Mouse (Mus musculus) megakaryocyte, embryonic 14.5 days (primary cell): Measurements from ENCODE around the gene Dnttip1. TPM values are rescaled to one million over a fixed set of nuclear protein-coding genes. Genes with fewer than 3 reads are reported as not detected.
A peak's percentile ranks its signal among the peaks of the same experiment; 100 is the strongest.
"Not testable (repeated sequence)": the region's sequence is repeated elsewhere in the genome, so short reads cannot be mapped to it uniquely, and the experiment has no call there.

Experiments
- H3K27me3 ChIP-seq: replicated peaks from 2 replicates; pipeline ENCODE3; 2012; ENCODE audit warnings: inconsistent platforms
- H3K36me3 ChIP-seq: replicated peaks from 2 replicates; pipeline ENCODE3; 2012; ENCODE audit warnings: low read length, inconsistent platforms, mixed read lengths
- H3K4me1 ChIP-seq: 2 replicates; pipeline ENCODE4 v1.6.1; 2012; ENCODE audit warnings: inconsistent platforms
- H3K4me3 ChIP-seq: replicated peaks from 2 replicates; pipeline ENCODE3; 2012; ENCODE audit warnings: moderate library complexity, mild to moderate bottlenecking, inconsistent platforms
- H3K9me3 ChIP-seq: 2 replicates; pipeline ENCODE4 v1.6.1; 2012; ENCODE audit warnings: inconsistent platforms
- FLI1 ChIP-seq: IDR thresholded peaks from 2 replicates; pipeline ENCODE4 v1.6.1; 2012; ENCODE audit warnings: low read length, inconsistent platforms, mixed read lengths
- GATA1 ChIP-seq: IDR thresholded peaks from 3 replicates; pipeline ENCODE4 v1.6.1; 2012; ENCODE audit warnings: mixed read lengths, low read length, inconsistent platforms, borderline replicate concordance
- polyA plus RNA-seq: library from polyadenylated mRNA; stranded (reverse); fragments of >175 nt; gene quantifications from 2 replicates; pipeline ENCODE4 v1.2.3, GENCODE M21; 2012; ENCODE audit warnings: low replicate concordance; ENCODE audit not compliant: insufficient read depth

Dnttip1 gene
- 41.6 and 49.2 TPM in 2 replicates for polyA plus RNA-seq

- Histone ChIP-seq H3K4me1 (peaks cover 30% of the 10 kb centered on the region), H3K27me3 (peaks cover 21% of the 10 kb centered on the region), H3K9me3 (no peaks in the 10 kb centered on the region), H3K36me3 (peaks cover 38% of the 10 kb centered on the region), H3K4me3 (peak within 1 kb of the TSS; percentile 97)
- no peak for TF ChIP-seq GATA1
- peak; percentile 38; the same call in 1 of the 2 replicates for TF ChIP-seq FLI1
Observed at GRCm38 (mm10) chr2:164745843-164746479, at the start of gene Dnttip1, which contains the start of gene Wfdc3. Gene Dnttip1, plus strand, starts transcription at chr2:164745983. Gene Wfdc3, minus strand, starts transcription at chr2:164745931.

GRCm38 (mm10) chr2:164698201-164698600 is 47.6 kb upstream of the Dnttip1 start, which contains the start of gene Spint4:
Gene Spint4, plus strand, starts transcription at chr2:164698501.
- no peaks in the 10 kb centered on the region for H3K36me3 ChIP-seq
- TF ChIP-seq FLI1 (no peak), GATA1 (no peak)
- H3K9me3 ChIP-seq: no peaks in the 10 kb centered on the region
- H3K4me3 ChIP-seq: no peak within 1 kb of the TSS
- peaks cover 5% of the 10 kb centered on the region; the same call in 1 of the 2 replicates for H3K4me1 ChIP-seq
- H3K27me3 ChIP-seq: peaks cover 19% of the 10 kb centered on the region

DNA sequence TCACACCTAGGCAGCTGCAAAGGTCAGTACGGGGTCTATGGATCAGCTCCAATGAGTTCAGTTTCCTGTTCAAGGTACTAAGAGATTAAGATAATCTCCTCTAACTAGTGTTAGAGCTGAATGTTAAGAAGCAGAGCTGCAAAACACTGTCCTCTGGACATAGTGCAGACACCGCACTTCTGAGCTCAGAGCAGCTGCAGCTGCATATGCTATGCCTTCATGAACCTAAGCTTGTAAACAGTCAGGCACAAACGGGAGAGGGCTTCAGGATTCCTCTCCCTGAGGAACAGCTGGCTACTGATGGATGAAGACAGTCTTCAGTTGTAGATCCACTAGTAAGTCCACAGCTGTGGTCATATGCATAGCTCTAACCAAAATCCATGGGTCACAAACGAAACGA is 44.8 kb upstream of the Dnttip1 start:
- Histone ChIP-seq H3K27me3 (peaks cover 19% of the 10 kb centered on the region), H3K36me3 (no peaks in the 10 kb centered on the region), H3K4me1 (peaks cover 5% of the 10 kb centered on the region; the same call in 1 of the 2 replicates), H3K4me3 (no peak overlapping the region), H3K9me3 (peaks cover 8% of the 10 kb centered on the region; the same call in 1 of the 2 replicates)
- TF ChIP-seq FLI1 (no peak), GATA1 (no peak)

DNA sequence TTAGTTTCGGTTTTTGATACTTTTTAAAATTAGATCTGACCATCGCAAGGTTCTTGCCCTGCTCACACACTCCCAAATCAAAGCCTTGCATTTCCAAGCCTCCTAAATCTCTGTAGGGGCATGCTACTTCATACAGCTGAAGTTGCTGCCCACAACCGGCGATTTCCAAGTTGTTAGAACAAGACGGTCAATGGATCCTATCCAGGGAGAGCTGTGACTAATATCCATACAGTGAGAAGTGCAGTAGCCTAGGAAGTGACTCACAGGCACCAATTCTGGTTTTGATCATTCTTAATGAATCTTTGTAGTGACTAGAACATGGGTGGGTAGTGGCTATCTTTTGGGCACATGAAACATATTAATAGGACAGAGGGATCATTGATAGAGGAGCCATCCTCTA is 44.0 kb upstream of the Dnttip1 start:
- H3K9me3 ChIP-seq: peaks cover 8% of the 10 kb centered on the region; the same call in 1 of the 2 replicates
- no peak overlapping the region for H3K4me3 ChIP-seq
- H3K36me3 ChIP-seq: no peaks in the 10 kb centered on the region
- H3K4me1 ChIP-seq: peaks cover 5% of the 10 kb centered on the region; the same call in 1 of the 2 replicates
- H3K27me3 ChIP-seq: peaks cover 19% of the 10 kb centered on the region
- TF ChIP-seq GATA1: no peak
- no peak for TF ChIP-seq FLI1

DNA sequence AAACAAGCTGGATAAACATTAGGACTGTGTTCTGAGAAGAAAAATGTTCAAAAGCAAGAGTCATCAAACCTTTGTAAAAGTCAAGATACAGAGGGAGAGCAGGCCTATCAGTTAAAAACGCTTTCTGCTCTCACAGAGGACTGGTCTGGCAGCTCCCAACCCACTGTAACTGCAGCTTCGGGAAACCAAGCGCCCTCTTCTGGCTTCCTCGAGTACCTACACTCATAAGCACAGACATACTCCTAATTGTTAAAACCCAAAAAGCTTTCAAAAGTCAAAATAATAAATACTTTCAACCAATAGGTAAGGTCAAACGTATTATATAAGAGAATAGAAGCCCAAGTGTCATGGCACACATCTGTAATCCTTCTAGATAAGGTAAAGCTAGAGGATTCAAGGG is 41.5 kb upstream of the Dnttip1 start:
- peaks cover 14% of the 10 kb centered on the region for H3K27me3 ChIP-seq
- no peaks in the 10 kb centered on the region for H3K36me3 ChIP-seq
- TF ChIP-seq FLI1: no peak
- TF ChIP-seq GATA1: no peak
- H3K9me3 ChIP-seq: peaks cover 8% of the 10 kb centered on the region; the same call in 1 of the 2 replicates
- H3K4me3 ChIP-seq: no peak overlapping the region
- H3K4me1 ChIP-seq: peaks cover 5% of the 10 kb centered on the region; the same call in 1 of the 2 replicates

DNA sequence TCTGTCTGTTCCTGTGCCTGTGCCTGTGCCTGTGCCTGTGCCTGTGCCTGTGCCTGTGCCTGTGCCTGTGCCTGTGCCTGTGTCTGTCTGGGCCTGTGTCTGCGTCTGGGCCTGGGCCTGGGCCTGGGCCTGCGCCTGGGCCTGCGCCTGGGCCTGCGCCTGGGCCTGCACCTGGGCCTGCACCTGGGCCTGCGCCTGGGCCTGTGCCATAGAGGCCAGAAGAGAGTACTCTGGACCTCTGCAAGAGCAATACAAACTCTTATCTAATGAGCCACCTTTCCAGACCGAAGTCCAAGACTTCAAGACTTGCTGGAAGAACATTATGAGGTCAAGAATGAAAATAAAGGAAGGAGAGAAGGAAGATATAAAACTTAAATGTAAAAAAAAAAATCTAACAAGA is 40.5 kb upstream of the Dnttip1 start:
- no peak for TF ChIP-seq GATA1
- no peak for TF ChIP-seq FLI1
- H3K4me3 ChIP-seq: no peak overlapping the region
- H3K36me3 ChIP-seq: no peaks in the 10 kb centered on the region
- H3K27me3 ChIP-seq: peaks cover 15% of the 10 kb centered on the region
- peaks cover 8% of the 10 kb centered on the region; the same call in 1 of the 2 replicates for H3K9me3 ChIP-seq
- no peaks in the 10 kb centered on the region for H3K4me1 ChIP-seq

GRCm38 (mm10) chr2:164705991-164706390 is 39.8 kb upstream of the Dnttip1 start:
- H3K36me3 ChIP-seq: no peaks in the 10 kb centered on the region
- TF ChIP-seq GATA1: no peak
- no peak for TF ChIP-seq FLI1
- peaks cover 12% of the 10 kb centered on the region for H3K27me3 ChIP-seq
- no peak overlapping the region for H3K4me3 ChIP-seq
- peaks cover 8% of the 10 kb centered on the region; the same call in 1 of the 2 replicates for H3K9me3 ChIP-seq
- no peaks in the 10 kb centered on the region for H3K4me1 ChIP-seq

- no peaks in the 10 kb centered on the region for H3K36me3 ChIP-seq
- no peak within 1 kb of the TSS for H3K4me3 ChIP-seq
- peaks cover 15% of the 10 kb centered on the region for H3K27me3 ChIP-seq
- TF ChIP-seq GATA1: no peak
- no peak for TF ChIP-seq FLI1
- no peaks in the 10 kb centered on the region for H3K4me1 ChIP-seq
- H3K9me3 ChIP-seq: no peaks in the 10 kb centered on the region
Observed at GRCm38 (mm10) chr2:164715005-164715404, 30.8 kb upstream of the Dnttip1 start, which contains the start of gene Spint5. Gene Spint5, plus strand, starts transcription at chr2:164715305.

GRCm38 (mm10) chr2:164716194-164716786 is 29.5 kb upstream of the Dnttip1 start:
- not testable (repeated sequence) for H3K4me3 ChIP-seq, H3K4me1 ChIP-seq, H3K36me3 ChIP-seq, H3K9me3 ChIP-seq
- peaks cover 18% of the 10 kb centered on the region for H3K27me3 ChIP-seq

DNA sequence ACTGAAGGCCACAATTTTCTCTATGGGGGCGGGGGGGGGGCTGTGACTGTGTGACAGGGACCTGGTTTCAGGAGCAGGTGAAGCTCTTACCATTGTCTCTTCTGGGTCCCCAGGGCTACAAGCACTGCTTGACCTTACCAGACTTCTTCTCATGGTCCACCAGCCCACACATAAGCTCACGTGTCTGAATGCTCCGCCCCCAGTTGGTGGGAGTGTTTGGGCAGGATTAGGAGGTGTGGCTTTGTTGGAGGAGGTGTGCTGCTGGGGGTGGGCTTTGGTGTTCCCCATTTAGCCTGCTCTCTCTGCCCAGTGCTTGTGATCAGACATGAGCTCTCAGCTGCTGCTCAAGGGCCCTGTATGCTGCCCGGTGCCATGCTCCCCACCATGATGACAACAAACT is 22.5 kb upstream of the Dnttip1 start:
- Histone ChIP-seq H3K9me3 (peaks cover 11% of the 10 kb centered on the region; the same call in 1 of the 2 replicates), H3K36me3 (no peaks in the 10 kb centered on the region), H3K27me3 (peaks cover 21% of the 10 kb centered on the region), H3K4me1 (no peaks in the 10 kb centered on the region), H3K4me3 (no peak overlapping the region)
- no peak for TF ChIP-seq FLI1
- no peak for TF ChIP-seq GATA1
